Mouse (Mus musculus): ENCODE measurements around the gene Gm12258.

DNA sequence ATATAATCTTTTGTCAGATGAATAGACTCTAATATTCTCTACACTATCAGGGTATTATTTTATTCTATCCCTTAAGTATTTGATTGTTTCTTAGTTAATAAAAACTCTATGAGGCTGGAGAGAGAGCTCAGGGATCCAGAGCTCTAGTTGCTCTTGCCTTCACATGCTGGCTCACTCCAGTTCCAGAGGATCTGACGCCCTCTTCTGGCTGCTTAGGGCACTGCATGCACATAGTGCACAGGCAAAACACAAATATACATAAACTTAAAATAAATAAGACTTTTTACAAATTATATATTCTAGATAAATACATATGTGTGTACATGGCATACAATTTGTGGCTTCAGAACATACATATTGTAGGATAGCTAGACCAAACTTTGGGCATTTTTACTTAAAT, 35.0 kb upstream of the Gm12258 start:
- TF ChIP-seq CTCF (IDR thresholded peaks at IDR 0.05) (peak; percentile 23), POLR2A (IDR thresholded peaks at IDR 0.05; ENCODE audit: insufficient read depth, low read depth, low read length) (no peak), EP300 (IDR thresholded peaks at IDR 0.05; ENCODE audit: insufficient read depth, low read depth, low read length) (no peak)
